Mouse (Mus musculus) neural tube, embryonic 12.5 days (tissue): ENCODE data around the gene Reep3. TPM values are rescaled to one million over a fixed set of nuclear protein-coding genes. Genes with fewer than 3 reads are reported as not detected.

Source experiments
- ATAC-seq: fragments of 200-750 bp; cut with Nextera tagmentation; 2 replicates; pipeline ENCODE4 v1.8.0; 2017; ENCODE audit warnings: low read depth, mild to moderate bottlenecking, moderate TSS enrichment, moderate library complexity; ENCODE audit not compliant: low FRiP score
- H3K27ac ChIP-seq: fragments of 300-500 bp; sonication (generic); 2 replicates; pipeline ENCODE4 v1.5.1; 2016
- H3K27me3 ChIP-seq: fragments of 300-500 bp; sonication (generic); replicated peaks from 2 replicates; pipeline ENCODE4 v1.6.1; 2016; ENCODE audit warnings: mild to moderate bottlenecking
- H3K36me3 ChIP-seq: fragments of 300-500 bp; sonication (generic); 2 replicates; pipeline ENCODE4 v1.6.1; 2016; ENCODE audit warnings: mild to moderate bottlenecking
- H3K4me1 ChIP-seq: fragments of 300-500 bp; sonication (generic); 2 replicates; pipeline ENCODE4 v1.6.1; 2016
- H3K4me2 ChIP-seq: fragments of 300-500 bp; sonication (generic); replicated peaks from 2 replicates; pipeline ENCODE4 v1.6.1; 2016; ENCODE audit warnings: mild to moderate bottlenecking
- H3K4me3 ChIP-seq: fragments of 300-500 bp; sonication (generic); 2 replicates; pipeline ENCODE4 v1.5.1; 2016
- H3K9ac ChIP-seq: fragments of 300-500 bp; sonication (generic); 2 replicates; pipeline ENCODE4 v1.6.1; 2016; ENCODE audit warnings: mild to moderate bottlenecking
- H3K9me3 ChIP-seq: fragments of 300-500 bp; sonication (generic); 2 replicates; pipeline ENCODE4 v1.6.1; 2016; ENCODE audit warnings: mild to moderate bottlenecking
- WGBS: fragments of 180-500 bp; shearing (Covaris S2); methylation state at CpG from one replicate; pipeline ENCODE4 v1.1.7; 2016; 5-methylcytosine and 5-hydroxymethylcytosine counted together
- polyA plus RNA-seq: library from polyadenylated mRNA; unstranded; fragments of >200 nt; fragmentation: Nextera tagmentation; extraction: Ambion mirVana; gene quantifications from 2 replicates; pipeline ENCODE4 v1.2.1, GENCODE M21; 2016

Reep3 gene
- polyA plus RNA-seq, 1 experiment from 2014 or later: 57.5 TPM

DNA sequence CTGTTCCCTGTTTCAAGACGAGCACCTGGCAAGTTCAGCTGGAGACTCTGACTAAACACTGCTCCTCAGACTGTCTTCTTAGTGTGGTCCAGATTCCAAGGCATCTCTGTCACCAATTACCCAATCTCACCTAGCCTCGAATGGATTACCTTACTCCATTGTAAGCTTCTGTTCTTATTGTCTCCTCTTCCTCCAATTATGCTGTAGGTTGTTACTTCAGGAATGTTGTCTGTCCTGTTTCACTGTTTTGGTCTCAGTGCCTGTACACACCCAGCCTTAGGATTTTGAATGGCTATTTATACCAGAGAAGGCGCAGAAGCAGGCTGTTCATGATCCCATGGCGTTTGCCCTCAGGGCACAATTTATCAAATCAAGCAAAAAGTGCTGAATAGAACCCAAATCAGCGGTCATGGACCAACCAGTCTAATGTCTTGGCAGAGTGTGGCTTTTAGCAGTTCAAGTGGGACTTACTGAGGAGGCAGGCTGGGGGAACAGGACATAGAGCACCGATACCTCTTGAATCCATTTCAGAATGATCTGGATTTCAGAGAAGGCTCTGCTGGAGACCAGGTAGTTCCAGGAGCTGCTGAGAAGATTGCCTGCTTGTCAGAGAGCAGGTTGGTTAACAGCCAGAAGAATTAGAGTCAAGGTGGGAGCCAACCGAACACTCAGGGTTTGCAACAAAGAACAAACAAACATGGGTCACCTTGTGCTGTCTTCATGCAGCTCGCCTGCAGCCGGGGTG, 10.4 kb upstream of the Reep3 start:
- WGBS: 61% methylated on average over 9 of the region's 9 CpGs
- ATAC-seq: no peak
- Histone ChIP-seq H3K27ac (no peak overlapping the region), H3K4me1 (peaks cover 79% of the 10 kb centered on the region), H3K4me2 (no peak overlapping the region), H3K9me3 (no peaks in the 10 kb centered on the region), H3K9ac (no peak overlapping the region), H3K36me3 (no peaks in the 10 kb centered on the region), H3K27me3 (no peaks in the 10 kb centered on the region), H3K4me3 (no peak overlapping the region)

DNA sequence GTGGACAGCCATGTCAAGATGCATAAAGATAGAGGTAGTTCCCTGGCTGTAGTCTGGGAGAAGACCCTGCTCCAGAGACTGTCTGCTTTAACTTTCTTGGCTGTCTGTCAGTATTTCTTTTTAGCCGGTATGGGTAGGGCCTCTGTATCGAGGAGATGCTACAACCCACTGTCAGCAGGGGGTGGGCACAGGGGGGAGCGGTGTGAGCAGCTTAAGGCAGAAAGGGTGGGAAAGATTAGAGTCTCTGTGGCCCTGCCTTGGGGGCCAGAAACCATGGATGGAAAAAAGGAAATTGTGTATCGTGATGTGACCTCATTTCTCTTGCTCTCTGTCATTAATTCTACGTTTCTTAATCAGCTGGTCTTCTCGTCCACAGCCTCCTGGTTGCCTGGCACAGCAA, 9.7 kb upstream of the Reep3 start:
- Histone ChIP-seq H3K9ac (no peak overlapping the region), H3K27ac (no peak overlapping the region), H3K4me1 (peaks cover 79% of the 10 kb centered on the region), H3K4me3 (no peak overlapping the region), H3K4me2 (no peak overlapping the region), H3K27me3 (no peaks in the 10 kb centered on the region), H3K9me3 (no peaks in the 10 kb centered on the region), H3K36me3 (no peaks in the 10 kb centered on the region)
- ATAC-seq: no peak
- WGBS: 64% methylated on average over 6 of the region's 6 CpGs

DNA sequence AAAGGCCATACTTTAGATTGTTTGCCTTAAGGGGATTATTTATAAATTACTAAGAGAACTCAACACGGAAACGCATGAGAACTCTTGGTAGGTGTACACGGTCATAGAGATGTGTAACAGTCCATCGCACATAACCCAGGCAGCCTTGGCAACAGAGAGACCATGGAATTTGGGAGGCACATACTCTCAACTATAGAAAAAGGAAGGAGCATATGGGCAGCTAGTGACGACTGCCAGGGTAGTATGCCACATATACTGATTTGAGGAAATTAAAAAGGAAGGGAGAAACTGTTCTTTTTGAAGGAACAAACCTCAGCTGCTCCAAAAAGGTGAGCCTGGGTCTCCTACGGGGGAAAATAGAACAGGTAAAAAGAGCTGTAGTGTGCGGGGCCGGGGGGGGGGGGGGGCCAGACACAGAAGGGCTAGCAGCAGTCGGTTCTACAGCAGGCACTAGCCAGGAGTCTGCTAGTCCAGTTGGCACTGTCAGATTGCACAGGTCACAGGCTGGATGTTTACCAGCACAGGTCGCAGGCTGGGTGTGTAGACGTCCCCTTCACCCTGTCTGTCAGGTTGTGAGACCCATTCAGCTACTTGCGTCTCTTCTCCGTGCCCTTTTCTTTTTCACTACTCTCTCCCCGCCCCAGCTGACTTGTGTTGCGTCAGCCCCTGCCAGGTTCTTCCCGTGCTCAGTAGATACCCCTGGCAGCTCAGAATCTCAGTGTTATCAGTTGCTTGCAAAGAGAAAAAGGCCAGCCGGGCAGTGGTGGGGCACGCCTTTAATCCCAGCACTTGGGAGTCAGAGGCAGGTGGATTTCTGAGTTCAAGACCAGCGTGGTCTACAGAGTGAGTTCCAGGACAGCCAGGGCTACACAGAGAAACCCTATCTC, 8.8 kb upstream of the Reep3 start:
- Histone ChIP-seq H3K9ac (no peak overlapping the region), H3K36me3 (no peaks in the 10 kb centered on the region), H3K4me1 (peaks cover 80% of the 10 kb centered on the region), H3K27ac (no peak overlapping the region), H3K9me3 (no peaks in the 10 kb centered on the region), H3K4me3 (no peak overlapping the region), H3K27me3 (no peaks in the 10 kb centered on the region), H3K4me2 (no peak overlapping the region)
- 77% methylated on average over 19 of the region's 19 CpGs for WGBS
- no peak for ATAC-seq

DNA sequence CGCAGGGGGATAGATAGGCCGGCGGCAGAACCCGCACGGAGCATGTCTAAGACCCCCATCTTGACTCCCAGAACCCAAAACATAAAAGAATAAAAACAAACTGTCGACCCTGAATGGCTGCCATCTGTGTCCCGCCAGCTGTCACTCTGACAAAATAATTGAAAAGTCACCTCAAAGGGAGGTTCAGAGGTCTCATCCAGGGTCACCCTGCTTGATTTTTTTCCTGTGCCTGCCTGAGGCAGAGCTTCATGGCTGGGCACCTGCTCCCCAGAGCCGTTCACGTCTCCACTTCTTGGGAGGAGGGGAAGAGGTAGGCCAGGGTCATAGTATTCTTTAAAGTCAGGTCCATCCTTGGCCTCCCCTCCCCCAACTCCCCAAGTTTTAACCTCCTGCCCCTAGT, 7.8 kb upstream of the Reep3 start:
- no peaks in the 10 kb centered on the region for H3K36me3 ChIP-seq
- H3K4me2 ChIP-seq: peak overlapping the region; percentile 9
- H3K27me3 ChIP-seq: no peaks in the 10 kb centered on the region
- WGBS: 13% methylated on average over 9 of the region's 9 CpGs
- H3K27ac ChIP-seq: no peak overlapping the region
- H3K9ac ChIP-seq: no peak overlapping the region
- no peak overlapping the region for H3K4me3 ChIP-seq
- H3K9me3 ChIP-seq: no peaks in the 10 kb centered on the region
- no peak for ATAC-seq
- H3K4me1 ChIP-seq: peaks cover 82% of the 10 kb centered on the region

DNA sequence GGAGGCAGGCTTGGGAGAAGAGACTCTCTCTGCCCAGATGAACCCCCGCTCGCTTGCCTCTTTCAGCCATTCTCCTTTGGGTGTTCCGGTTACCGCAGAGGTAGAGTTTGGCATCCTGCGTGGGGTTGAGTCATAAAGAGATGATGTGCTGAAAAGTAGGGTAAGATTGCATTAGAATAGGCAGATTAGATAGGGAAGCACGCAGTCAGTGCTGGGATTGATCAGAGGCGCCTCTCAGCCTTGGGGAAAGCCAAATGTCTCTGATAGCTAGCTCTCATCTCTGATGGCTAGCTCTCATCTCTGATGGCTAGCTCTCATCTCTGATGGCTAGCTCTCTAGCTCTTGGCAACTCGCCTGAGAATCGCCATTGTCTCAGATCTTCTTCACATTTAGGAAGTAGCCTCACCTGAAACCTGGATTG, 4.1 kb upstream of the Reep3 start:
- H3K4me2 ChIP-seq: 0 out of 2 replicates have a peak overlapping the region, but pooled peaks have one; percentile 7
- WGBS: 55% methylated on average over 9 of the region's 9 CpGs
- H3K4me1 ChIP-seq: peaks cover 76% of the 10 kb centered on the region
- no peak overlapping the region for H3K27ac ChIP-seq
- no peak for ATAC-seq
- H3K9me3 ChIP-seq: no peaks in the 10 kb centered on the region
- H3K27me3 ChIP-seq: no peaks in the 10 kb centered on the region
- no peak overlapping the region for H3K4me3 ChIP-seq
- no peak overlapping the region for H3K9ac ChIP-seq
- no peaks in the 10 kb centered on the region for H3K36me3 ChIP-seq

DNA sequence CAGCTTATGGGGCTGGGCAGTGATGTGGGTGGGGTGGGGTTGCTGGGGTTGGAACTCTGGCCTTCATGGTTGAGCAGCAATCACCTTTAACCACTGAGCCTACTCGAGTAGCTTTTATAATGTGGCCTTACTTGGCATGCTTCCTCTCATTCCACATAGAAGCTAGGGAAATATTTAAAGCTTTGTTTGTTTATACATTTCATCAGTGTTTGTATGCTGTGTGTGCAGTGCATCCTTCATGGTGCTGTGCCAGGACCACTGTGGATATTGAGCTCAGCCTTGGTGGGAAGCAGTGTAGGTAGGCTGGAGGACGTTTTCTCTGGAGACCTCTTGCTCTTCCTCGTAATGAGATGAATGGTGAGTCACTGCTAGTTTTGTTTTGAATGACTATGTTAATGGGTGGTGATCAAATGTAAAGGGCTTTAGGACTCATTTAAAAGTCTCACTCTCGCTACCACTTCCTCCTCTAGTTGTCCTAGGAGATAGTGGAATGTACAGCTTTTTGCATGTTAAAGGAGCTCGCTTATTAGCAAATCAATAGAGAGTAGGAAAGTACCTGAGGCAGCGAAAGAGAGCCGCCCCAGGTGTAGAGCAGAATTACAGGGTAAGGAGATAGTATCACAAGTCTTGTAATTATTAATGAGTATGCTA, 3.4 kb upstream of the Reep3 start:
- WGBS: 30% methylated on average over 7 of the region's 7 CpGs

DNA sequence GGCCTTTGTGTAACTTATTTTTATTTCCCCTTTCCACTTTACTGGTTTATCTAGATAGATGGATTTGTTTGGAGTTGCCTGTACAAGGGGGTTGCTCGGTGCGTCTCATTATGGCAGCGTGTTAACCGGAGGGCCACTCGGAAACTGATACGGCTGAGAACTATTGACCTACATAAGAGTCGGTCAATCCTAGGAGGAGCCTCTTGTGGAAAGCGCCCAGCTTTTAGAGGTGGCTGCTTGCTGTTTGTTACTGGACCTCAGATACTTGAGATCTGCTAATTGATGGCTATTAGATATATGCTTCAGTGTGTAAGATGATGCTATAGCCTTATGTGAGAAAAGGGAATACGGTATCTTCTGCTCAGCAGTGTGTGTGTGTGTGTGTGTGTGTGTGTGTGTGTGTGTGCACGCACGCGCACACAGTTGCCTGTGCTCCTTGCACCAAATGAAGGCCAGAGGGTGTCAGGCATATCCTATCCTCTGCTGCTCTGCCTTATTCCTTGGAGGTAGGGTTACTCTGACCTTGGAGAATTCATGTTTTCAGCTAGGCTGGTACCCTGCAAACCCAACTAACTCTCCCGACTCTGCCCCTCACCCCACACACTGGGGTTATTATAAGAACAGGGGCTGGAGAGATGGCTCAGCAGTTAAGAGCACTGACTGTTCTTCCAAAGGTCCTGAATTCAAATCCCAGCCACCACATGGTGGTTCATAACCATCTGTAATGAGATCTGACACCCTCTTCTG, 2.6 kb upstream of the Reep3 start:
- H3K36me3 ChIP-seq: no peaks in the 10 kb centered on the region
- H3K27me3 ChIP-seq: no peaks in the 10 kb centered on the region
- H3K4me1 ChIP-seq: peaks cover 61% of the 10 kb centered on the region
- WGBS: 50% methylated on average over 13 of the region's 13 CpGs
- no peak overlapping the region for H3K27ac ChIP-seq
- H3K4me2 ChIP-seq: peak overlapping the region; percentile 67
- no peaks in the 10 kb centered on the region for H3K9me3 ChIP-seq
- no peak overlapping the region for H3K9ac ChIP-seq
- no peak for ATAC-seq
- H3K4me3 ChIP-seq: 0 out of 2 replicates have a peak overlapping the region, but pooled peaks have one; percentile 94

More for the DNA sequence above, 3.4 kb upstream of the Reep3 start:
- H3K9ac ChIP-seq: no peak overlapping the region
- no peak overlapping the region for H3K27ac ChIP-seq
- no peak overlapping the region for H3K4me3 ChIP-seq
- no peaks in the 10 kb centered on the region for H3K36me3 ChIP-seq
- H3K4me2 ChIP-seq: peak overlapping the region; percentile 67
- H3K4me1 ChIP-seq: peaks cover 69% of the 10 kb centered on the region
- no peaks in the 10 kb centered on the region for H3K9me3 ChIP-seq
- no peaks in the 10 kb centered on the region for H3K27me3 ChIP-seq
- no peak for ATAC-seq

DNA sequence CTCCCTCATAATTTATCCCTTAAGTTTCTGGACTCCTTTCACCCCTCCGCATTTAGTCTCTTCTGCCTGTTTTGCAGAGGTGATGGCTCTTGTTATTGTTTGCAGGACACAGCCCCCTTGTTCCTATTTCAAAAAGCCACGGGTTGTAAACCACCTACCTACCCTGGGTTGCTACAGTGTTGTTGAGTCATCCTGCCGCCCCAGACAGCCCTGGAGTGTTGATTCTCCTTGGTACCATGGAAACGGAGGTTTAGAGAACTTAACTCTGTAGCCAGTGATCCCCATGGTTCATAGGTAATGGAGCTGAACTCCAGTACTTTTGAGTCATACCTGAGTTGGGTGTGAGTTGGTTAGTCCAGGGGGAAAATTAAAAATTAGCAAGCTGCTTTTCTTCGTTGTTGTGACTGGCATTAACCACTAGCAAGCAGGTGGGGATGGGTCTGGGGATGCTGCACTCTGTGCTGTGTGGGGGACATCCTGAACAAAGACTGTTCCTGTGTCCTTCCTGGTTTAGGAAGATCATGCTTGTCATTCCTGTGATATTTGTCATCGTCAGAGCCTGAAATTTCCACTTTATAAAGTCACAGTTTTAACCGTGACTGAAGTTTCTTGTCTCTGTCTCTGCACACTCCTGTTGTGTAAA, 1.8 kb upstream of the Reep3 start:
- no peak overlapping the region for H3K27ac ChIP-seq
- H3K4me3 ChIP-seq: peak overlapping the region; percentile 94
- ATAC-seq: no peak
- H3K9me3 ChIP-seq: no peaks in the 10 kb centered on the region
- H3K4me2 ChIP-seq: peak overlapping the region; percentile 67
- H3K9ac ChIP-seq: peak overlapping the region; percentile 99
- 10% methylated on average over 7 of the region's 7 CpGs for WGBS
- peaks cover 53% of the 10 kb centered on the region for H3K4me1 ChIP-seq
- no peaks in the 10 kb centered on the region for H3K27me3 ChIP-seq
- H3K36me3 ChIP-seq: no peaks in the 10 kb centered on the region

DNA sequence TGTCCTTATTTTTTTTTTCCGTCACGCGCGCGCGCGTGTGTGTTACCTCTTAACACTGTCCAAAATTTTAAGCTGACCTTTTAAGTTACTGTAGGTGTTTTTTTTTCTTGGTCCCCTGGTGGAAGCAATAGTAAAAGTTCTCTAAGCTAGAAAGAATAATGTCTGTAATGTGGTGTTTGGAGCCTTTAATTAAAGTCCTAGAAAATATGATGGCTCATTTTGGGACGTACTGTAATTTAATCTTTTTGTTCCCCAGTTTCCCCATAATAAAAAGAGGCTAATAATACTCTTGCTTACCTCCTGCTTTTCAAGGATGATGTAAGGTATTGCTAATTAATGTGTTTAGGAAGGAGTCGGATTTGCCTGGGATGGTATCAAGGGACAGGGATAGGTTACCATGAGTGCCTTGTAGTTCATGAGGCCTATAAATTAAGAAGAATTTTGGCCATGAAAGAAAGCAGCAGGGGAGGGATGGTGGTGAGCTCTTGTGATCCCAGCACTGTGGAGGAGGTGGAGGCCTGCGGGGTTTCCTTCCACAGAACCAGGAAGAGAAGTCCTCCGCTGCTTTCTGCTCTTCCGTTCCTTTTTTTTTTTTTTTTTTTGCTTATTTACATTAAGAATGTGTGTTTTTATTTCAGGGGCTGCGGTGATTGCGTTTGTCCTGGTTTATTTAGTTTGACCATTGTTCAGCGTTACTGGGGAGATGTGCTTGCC, 849 bp upstream of the Reep3 start:
- H3K9me3 ChIP-seq: no peaks in the 10 kb centered on the region

DNA sequence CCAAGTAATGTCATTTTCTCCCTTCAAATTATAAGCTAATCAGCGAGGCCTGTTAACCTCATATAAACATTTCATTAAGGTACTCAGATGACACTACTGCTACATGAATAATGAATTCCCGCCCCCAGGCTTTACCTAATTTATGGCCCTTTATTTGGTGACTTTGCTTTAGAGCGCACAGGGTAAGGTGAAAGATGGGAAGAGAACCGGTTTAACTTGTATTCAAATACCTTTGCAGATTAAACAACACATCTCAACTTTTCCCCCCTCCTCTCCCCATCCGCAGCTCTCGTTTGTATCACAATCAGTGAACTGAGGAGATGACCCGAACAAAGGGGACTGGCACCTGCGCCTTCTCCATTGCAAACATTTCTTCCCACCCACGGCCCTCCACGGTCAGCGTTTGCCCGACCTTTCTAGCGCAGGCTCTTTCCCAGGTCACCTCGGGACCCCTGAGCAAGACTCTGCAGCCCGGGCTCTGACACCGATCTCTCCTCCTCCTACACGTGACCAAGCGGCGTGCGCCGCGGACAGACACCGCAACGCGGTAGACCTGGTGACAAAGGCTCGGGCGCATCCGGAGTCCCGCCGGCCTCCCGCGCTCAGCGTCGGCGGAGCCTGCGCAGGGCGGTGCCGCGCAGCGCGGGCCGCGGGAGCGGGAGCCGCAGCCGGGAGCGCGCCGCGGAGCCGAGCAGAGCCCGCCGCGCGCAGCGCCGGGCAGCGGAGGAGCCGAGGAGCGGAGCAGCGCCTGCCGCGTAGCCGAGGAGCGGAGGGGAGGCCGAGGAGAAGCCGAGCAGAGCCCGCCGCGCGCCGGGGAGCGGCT, 736 bp downstream of the Reep3 start, which contains the start of gene Jmjd1c:
TSS of gene Jmjd1c (plus strand) at position 328 of the 823 bp plus-strand sequence.
- Histone ChIP-seq H3K27ac (peak within 1 kb of the TSS; percentile 99), H3K36me3 (no peaks in the 10 kb centered on the region), H3K9me3 (no peaks in the 10 kb centered on the region), H3K4me3 (peak within 1 kb of the TSS; percentile 94), H3K27me3 (no peaks in the 10 kb centered on the region), H3K4me1 (peaks cover 31% of the 10 kb centered on the region), H3K4me2 (peak within 1 kb of the TSS; percentile 67), H3K9ac (peak within 1 kb of the TSS; percentile 99)
- WGBS: under 1% methylated on average over 73 of the region's 73 CpGs
- ATAC-seq: peak; percentile 91

More for the DNA sequence above, 849 bp upstream of the Reep3 start:
- Histone ChIP-seq H3K4me3 (peak overlapping the region; percentile 94), H3K9ac (peak overlapping the region; percentile 99), H3K27ac (peak overlapping the region; percentile 99; the same call in 1 of the 2 replicates), H3K36me3 (no peaks in the 10 kb centered on the region), H3K4me1 (peaks cover 43% of the 10 kb centered on the region), H3K27me3 (no peaks in the 10 kb centered on the region), H3K4me2 (peak overlapping the region; percentile 67)
- under 1% methylated on average over 15 of the region's 15 CpGs for WGBS
- ATAC-seq: no peak
